Mouse (Mus musculus) heart, embryonic 15.5 days (tissue): Measurements from ENCODE around the gene Nxpe5. TPM values are rescaled to one million over a fixed set of nuclear protein-coding genes. Genes with fewer than 3 reads are reported as not detected.
"Not testable (repeated sequence)": the region's sequence is repeated elsewhere in the genome, so short reads cannot be mapped to it uniquely, and the experiment has no call there.

ENCODE experiments used
- ATAC-seq: fragments of 200-750 bp; cut with Nextera tagmentation; replicated peaks from 2 replicates; pipeline ENCODE4 v1.8.0; 2017; ENCODE audit warnings: low read depth, moderate TSS enrichment; ENCODE audit not compliant: insufficient number of reproducible peaks, insufficient read depth, low FRiP score
- H3K27ac ChIP-seq: fragments of 300-500 bp; sonication (generic); 2 replicates; pipeline ENCODE4 v1.5.1; 2015; ENCODE audit warnings: mild to moderate bottlenecking, inconsistent platforms
- H3K27me3 ChIP-seq: fragments of 300-500 bp; sonication (generic); 2 replicates; pipeline ENCODE4 v1.6.1; 2015; ENCODE audit warnings: inconsistent platforms
- H3K36me3 ChIP-seq: fragments of 300-500 bp; sonication (generic); 2 replicates; pipeline ENCODE4 v1.6.1; 2015; ENCODE audit warnings: mild to moderate bottlenecking, inconsistent platforms
- H3K4me1 ChIP-seq: fragments of 300-500 bp; sonication (generic); replicated peaks from 2 replicates; pipeline ENCODE4 v1.6.1; 2015; ENCODE audit warnings: inconsistent platforms
- H3K4me2 ChIP-seq: fragments of 300-500 bp; sonication (generic); 2 replicates; pipeline ENCODE4 v1.6.1; 2015; ENCODE audit warnings: inconsistent platforms, mild to moderate bottlenecking, moderate library complexity
- H3K4me3 ChIP-seq: fragments of 300-500 bp; sonication (generic); 2 replicates; pipeline ENCODE4 v1.5.1; 2015; ENCODE audit warnings: mild to moderate bottlenecking, inconsistent platforms
- H3K9ac ChIP-seq: fragments of 300-500 bp; sonication (generic); 2 replicates; pipeline ENCODE4 v1.6.1; 2015; ENCODE audit warnings: mild to moderate bottlenecking, inconsistent platforms
- H3K9me3 ChIP-seq: fragments of 300-500 bp; sonication (generic); replicated peaks from 2 replicates; pipeline ENCODE4 v1.6.1; 2016; ENCODE audit warnings: inconsistent platforms
- WGBS: fragments of 180-500 bp; shearing (Covaris S2); methylation state at CpG from one replicate; pipeline ENCODE4 v1.1.7; 2015; ENCODE audit warnings: mixed read lengths; 5-methylcytosine and 5-hydroxymethylcytosine counted together
- polyA plus RNA-seq: library from polyadenylated mRNA; unstranded; fragments of >200 nt; fragmentation: Nextera tagmentation; extraction: Ambion mirVana; gene quantifications from 2 replicates; pipeline ENCODE4 v1.2.1, GENCODE M21; 2015

The Nxpe5 gene
- polyA plus RNA-seq, 1 experiment from 2014 or later = not detected

DNA sequence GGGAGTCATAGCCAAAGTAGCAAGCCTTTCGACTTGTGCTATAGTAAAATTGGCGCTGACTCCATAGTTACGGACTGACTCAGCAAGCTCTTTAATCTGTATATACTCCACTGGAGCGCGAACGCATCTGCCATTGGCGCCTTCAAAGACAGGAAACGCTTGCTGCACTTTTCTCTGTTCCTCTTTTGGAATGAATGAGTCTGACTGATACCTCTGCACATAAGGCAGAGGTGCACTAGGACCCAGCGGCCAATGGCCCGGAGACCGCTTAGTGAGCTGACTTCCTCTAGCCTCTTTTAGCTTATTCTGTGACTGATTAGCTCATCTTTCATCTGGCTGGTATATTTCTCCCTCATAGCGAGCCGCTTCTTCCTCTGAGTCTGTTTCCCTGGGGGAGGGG is 9.1 kb upstream of the Nxpe5 start:
- not testable (repeated sequence) for H3K27me3 ChIP-seq, H3K4me3 ChIP-seq, ATAC-seq, H3K9ac ChIP-seq, H3K27ac ChIP-seq, H3K4me2 ChIP-seq, H3K9me3 ChIP-seq, H3K4me1 ChIP-seq, H3K36me3 ChIP-seq
- 92% methylated on average over 13 of the region's 13 CpGs for WGBS

DNA sequence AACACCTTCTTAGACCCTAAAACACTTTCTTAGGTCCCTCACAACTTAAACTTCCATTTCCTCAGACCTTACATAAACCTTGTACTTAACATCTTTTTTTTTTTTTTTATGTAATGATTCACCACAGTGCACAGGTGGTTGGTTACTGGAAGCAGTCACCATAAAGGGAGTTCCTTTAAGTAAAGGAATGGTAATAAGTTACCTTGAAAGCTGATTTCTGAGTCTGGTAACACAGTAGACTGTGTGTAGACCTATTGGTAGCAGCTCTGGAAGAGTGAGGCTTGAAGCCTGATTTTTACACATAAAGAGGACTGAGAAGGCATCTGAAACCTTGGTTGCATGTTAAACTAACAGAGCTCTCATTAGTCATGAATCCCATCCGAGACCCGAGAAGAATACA is 5.8 kb upstream of the Nxpe5 start:
- WGBS = 41% methylated on average over 2 of the region's 2 CpGs
- ATAC-seq = no peak
- no peaks in the 10 kb centered on the region for H3K36me3 ChIP-seq
- no peak overlapping the region for H3K4me3 ChIP-seq
- H3K27ac ChIP-seq = no peak overlapping the region
- H3K9me3 ChIP-seq = no peaks in the 10 kb centered on the region
- H3K4me1 ChIP-seq = no peaks in the 10 kb centered on the region
- no peaks in the 10 kb centered on the region for H3K27me3 ChIP-seq
- H3K9ac ChIP-seq = no peak overlapping the region
- H3K4me2 ChIP-seq = no peak overlapping the region

DNA sequence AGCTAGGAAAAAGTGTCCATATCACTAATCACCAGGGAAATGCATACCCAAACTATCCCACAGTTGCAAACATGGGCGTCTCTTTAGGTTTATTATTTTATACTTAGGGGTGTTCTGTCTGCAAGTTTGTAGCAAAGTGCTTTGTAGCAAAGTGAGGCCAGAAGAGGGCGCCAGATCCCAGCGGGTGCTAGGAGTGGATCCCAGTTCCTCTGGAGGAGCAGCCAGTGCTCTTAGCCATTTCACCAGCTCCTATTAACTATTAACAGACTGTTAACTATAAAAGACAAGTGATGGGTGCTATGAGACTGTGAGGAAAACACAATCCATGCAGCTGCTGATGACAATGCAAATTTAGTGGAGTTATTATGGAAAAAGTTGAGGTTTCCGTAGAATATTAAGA is 3.6 kb upstream of the Nxpe5 start:
- ATAC-seq = no peak
- Histone ChIP-seq H3K9ac (no peak overlapping the region), H3K27ac (no peak overlapping the region), H3K27me3 (no peaks in the 10 kb centered on the region), H3K4me3 (no peak overlapping the region), H3K36me3 (no peaks in the 10 kb centered on the region), H3K4me2 (no peak overlapping the region), H3K4me1 (no peaks in the 10 kb centered on the region), H3K9me3 (no peaks in the 10 kb centered on the region)
- WGBS = 26% methylated on average over 4 of the region's 4 CpGs

DNA sequence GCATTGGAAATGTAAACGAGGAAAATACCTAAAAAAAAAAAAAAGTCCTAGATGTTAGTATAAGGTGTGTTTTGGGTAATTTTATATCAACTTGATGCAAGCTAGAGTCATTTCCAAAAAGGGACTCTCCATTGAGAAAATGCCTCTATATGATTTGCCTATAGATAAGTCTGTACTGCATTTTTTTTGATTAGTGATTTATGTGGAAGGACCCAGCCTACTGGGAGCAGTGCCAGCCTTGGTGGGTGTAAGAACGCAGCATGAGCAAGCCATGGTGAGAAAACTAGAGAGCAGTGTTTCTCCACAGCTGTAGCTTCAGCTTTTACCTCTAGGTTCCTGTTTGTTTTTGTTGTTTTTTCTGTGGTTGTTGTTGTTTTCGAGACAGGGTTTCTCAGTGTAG is 2.4 kb upstream of the Nxpe5 start:
- H3K27me3 ChIP-seq = no peaks in the 10 kb centered on the region
- ATAC-seq = no peak
- no peak overlapping the region for H3K4me3 ChIP-seq
- H3K4me2 ChIP-seq = no peak overlapping the region
- H3K9me3 ChIP-seq = no peaks in the 10 kb centered on the region
- H3K36me3 ChIP-seq = no peaks in the 10 kb centered on the region
- H3K27ac ChIP-seq = no peak overlapping the region
- 37% methylated on average over 3 of the region's 3 CpGs for whole genome bisulfite sequencing
- no peak overlapping the region for H3K9ac ChIP-seq
- no peaks in the 10 kb centered on the region for H3K4me1 ChIP-seq

DNA sequence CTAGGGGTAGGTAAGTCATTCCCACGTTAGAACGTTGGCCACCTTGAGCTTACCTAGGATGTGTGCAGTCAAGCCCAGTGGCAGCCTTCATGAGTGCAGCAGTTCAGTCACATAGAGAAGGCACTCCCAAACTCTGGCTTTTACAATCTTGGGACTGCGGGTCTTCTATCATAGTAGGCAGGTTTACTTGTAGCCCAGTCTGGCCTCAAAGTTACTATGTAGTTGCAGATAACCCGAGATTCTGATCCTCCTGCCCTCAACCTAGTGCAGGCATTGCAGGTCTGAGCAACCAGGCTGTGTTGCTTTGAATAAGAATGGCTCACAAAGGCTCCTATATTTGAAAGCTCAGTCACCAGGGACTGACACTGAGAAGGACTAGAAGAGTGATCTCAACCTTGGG is 793 bp downstream of the Nxpe5 start:
- no peak for ATAC-seq
- no peak overlapping the region for H3K4me3 ChIP-seq
- H3K9me3 ChIP-seq = no peaks in the 10 kb centered on the region
- no peaks in the 10 kb centered on the region for H3K36me3 ChIP-seq
- no peak overlapping the region for H3K4me2 ChIP-seq
- no peak overlapping the region for H3K9ac ChIP-seq
- H3K27me3 ChIP-seq = no peaks in the 10 kb centered on the region
- H3K27ac ChIP-seq = no peak overlapping the region
- no peaks in the 10 kb centered on the region for H3K4me1 ChIP-seq
- WGBS = 69% methylated on average over 4 of the region's 4 CpGs

DNA sequence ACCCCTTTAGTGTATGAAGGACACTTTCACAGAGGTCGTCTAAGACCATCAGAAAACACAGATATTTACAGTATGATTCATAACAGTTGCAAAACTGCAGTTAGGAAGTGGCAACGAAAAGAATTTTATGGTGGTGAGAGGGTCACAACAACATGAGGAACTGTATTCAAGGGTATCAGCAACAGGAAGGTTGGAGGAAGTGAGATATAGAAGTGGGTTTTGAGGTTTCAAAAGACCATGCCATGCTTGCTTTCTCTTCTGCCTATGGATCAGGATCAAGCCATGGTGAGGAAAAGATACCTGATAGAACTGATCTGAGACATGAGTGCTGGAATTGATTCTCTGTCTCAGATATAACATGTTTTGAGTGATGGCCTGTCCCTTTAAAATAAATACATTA is 1.7 kb downstream of the Nxpe5 start:
- ATAC-seq = no peak
- Histone ChIP-seq H3K27ac (no peak overlapping the region), H3K9me3 (no peaks in the 10 kb centered on the region), H3K9ac (no peak overlapping the region), H3K27me3 (no peaks in the 10 kb centered on the region), H3K36me3 (no peaks in the 10 kb centered on the region), H3K4me2 (no peak overlapping the region), H3K4me3 (no peak overlapping the region), H3K4me1 (no peaks in the 10 kb centered on the region)
- 46% methylated on average over 2 of the region's 2 CpGs for WGBS

DNA sequence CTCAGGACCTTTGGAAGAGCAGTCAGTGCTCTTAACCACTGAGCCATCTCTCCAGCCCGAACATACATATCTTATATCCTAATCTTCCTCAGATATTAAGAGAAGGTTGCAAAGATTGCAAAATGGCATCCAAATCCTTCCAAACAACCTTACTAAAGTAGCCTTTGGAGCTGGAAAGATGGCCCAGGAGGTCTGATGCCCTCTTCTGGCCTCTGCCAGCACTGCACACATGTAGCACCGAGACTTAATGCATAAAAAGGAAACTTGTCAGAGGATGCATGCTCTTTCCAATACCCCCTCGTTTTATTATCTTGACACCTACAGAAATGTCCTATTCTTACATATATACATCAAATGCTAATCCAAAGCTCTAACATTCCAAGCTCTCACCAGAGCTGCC is 2.3 kb downstream of the Nxpe5 start:
- Histone ChIP-seq H3K4me1 (no peaks in the 10 kb centered on the region), H3K4me3 (no peak overlapping the region), H3K36me3 (no peaks in the 10 kb centered on the region), H3K27me3 (no peaks in the 10 kb centered on the region), H3K4me2 (no peak overlapping the region), H3K9me3 (no peaks in the 10 kb centered on the region), H3K9ac (no peak overlapping the region), H3K27ac (no peak overlapping the region)
- ATAC-seq = no peak
- WGBS = 47% methylated on average over 3 of the region's 3 CpGs

DNA sequence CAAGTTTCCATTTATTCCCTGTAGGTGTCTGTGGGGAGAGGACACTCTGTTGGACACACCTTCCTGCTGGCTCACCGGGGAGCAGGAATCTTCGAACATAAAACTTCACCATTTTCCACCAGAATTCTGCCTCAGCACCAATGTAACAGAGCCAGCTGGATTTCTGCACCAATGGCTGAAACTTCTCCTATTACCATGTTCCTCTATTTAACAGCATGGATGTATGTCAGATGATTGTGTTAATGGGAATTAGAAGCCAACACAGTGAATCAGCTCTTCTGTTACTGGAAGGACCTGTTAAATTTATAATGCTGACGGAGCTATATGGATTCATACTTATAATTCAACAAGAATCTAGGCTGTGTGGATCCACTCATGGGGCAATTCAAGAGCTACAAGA is 3.8 kb downstream of the Nxpe5 start:
- Histone ChIP-seq H3K9ac (no peak overlapping the region), H3K4me3 (no peak overlapping the region), H3K27ac (no peak overlapping the region), H3K36me3 (no peaks in the 10 kb centered on the region), H3K4me1 (no peaks in the 10 kb centered on the region), H3K27me3 (no peaks in the 10 kb centered on the region), H3K4me2 (no peak overlapping the region), H3K9me3 (no peaks in the 10 kb centered on the region)
- ATAC-seq = no peak
- WGBS = 82% methylated on average over 3 of the region's 3 CpGs

DNA sequence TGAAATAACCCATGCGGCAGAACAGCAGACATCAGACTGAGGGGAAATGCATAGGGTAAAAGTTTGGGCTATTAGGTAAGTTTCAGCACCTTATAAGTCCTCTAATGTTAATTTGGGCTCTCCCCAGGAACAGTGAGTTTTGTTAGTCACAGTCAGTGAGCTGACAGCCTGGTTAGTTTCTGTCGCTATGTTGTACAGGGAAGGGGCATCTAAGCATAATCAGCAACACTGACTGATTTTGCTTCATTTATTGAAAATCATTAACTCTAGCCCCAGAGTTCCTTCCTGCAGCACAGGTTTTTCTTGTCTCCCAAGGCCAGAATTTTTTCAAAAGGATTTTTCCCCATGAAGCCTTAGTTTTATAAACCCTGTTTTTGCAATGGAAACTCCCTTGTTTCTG is 8.1 kb downstream of the Nxpe5 start:
- H3K9ac ChIP-seq = no peak overlapping the region
- H3K4me1 ChIP-seq = no peaks in the 10 kb centered on the region
- no peaks in the 10 kb centered on the region for H3K9me3 ChIP-seq
- H3K4me3 ChIP-seq = no peak overlapping the region
- H3K27me3 ChIP-seq = no peaks in the 10 kb centered on the region
- no peak for ATAC-seq
- H3K36me3 ChIP-seq = no peaks in the 10 kb centered on the region
- no peak overlapping the region for H3K4me2 ChIP-seq
- no peak overlapping the region for H3K27ac ChIP-seq
- 79% methylated on average over 2 of the region's 2 CpGs for WGBS

DNA sequence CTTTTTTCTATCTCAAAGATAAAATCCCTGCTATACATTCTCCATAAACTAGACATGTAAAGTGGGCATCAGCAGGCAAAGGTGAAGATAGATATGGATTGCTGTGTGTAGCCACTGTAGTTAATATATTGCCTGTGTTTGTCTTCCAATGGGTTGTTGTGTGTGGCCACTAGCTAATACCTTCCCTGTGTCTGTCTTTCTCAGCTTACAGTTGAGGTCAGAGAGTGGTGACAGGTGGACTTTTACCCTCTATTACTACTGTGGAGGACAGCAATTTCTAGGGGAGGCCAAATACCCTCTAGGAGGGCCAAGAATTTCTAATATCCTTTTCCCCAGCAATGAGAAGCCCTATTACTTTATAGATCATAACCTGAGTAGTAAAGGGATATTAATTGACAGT is 8.5 kb downstream of the Nxpe5 start:
- Histone ChIP-seq H3K27ac (no peak overlapping the region), H3K36me3 (no peaks in the 10 kb centered on the region), H3K4me1 (no peaks in the 10 kb centered on the region), H3K4me2 (no peak overlapping the region), H3K9ac (no peak overlapping the region), H3K9me3 (no peaks in the 10 kb centered on the region), H3K4me3 (no peak overlapping the region), H3K27me3 (no peaks in the 10 kb centered on the region)
- ATAC-seq = no peak

DNA sequence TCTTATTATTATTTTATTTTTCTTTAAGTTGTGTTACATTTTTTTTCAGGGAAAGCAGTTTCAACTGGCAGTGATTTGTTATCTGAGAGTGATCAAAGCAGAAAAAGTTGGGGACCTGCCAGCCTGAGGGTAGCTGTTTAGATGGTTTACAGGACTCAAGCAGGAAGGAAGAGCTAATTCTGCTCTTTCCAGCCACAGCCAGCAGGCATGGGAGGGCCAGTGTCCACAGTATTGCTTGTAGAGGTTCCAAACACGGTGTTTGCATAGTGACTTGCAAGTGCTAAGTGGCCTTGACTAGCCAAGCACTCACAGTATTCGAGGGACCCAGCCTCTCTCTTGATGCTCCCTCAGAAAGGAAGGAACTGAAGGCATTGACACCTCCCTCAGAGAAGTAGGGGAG is 15.8 kb downstream of the Nxpe5 start:
- Histone ChIP-seq H3K27me3 (no peaks in the 10 kb centered on the region), H3K4me2 (no peak overlapping the region), H3K27ac (no peak overlapping the region), H3K36me3 (no peaks in the 10 kb centered on the region), H3K4me1 (no peaks in the 10 kb centered on the region), H3K4me3 (no peak overlapping the region), H3K9me3 (no peaks in the 10 kb centered on the region), H3K9ac (no peak overlapping the region)
- ATAC-seq = no peak
- 28% methylated on average over 2 of the region's 2 CpGs for WGBS

DNA sequence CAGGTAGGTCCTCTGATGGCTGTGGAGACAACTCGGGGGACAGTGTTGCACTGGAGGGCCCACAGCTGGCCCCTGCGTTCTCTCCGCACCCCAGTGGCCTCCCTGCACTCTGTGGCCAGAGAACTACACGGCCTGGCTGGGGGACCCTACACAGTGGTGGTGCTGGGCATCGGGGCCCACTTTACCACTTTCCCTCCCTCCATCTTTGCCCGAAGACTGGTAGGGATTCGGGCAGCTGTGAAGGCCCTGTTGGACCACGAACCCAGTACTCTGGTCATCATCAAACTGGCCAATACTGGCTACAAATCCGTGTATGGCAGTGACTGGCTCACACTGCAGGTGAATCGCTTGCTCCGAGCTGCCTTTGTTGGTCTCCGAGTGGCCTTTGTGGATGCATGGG is 25.4 kb downstream of the Nxpe5 start:
- Histone ChIP-seq H3K9me3 (no peaks in the 10 kb centered on the region), H3K9ac (no peak overlapping the region), H3K36me3 (no peaks in the 10 kb centered on the region), H3K27me3 (no peaks in the 10 kb centered on the region), H3K4me2 (no peak overlapping the region), H3K4me1 (peaks cover 7% of the 10 kb centered on the region), H3K4me3 (no peak overlapping the region), H3K27ac (no peak overlapping the region)
- ATAC-seq = no peak
- 81% methylated on average over 12 of the region's 12 CpGs for WGBS

DNA sequence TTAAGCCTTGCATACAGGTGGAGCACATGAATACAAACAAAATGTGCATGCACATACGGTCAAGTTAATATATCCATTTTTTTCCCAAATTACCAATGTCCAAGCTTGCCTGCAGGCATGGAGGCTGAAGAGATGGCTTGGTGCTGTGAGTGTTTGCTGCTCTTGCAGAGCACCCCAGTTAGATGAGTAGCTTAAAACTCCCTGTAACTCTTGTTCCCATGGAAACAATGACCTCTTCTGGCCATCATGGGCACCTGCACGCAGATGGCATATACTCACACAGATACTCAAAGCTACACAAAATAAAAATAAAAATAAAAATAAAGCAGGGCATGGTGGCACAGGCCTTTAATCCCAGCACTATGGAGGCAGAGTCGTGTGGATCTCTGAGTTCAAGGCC is 27.4 kb downstream of the Nxpe5 start:
- WGBS = 85% methylated on average over 3 of the region's 3 CpGs
- H3K9ac ChIP-seq = no peak overlapping the region
- ATAC-seq = no peak

More for the DNA sequence above, 27.4 kb downstream of the Nxpe5 start:
- Histone ChIP-seq H3K4me1 (peaks cover 14% of the 10 kb centered on the region), H3K36me3 (no peaks in the 10 kb centered on the region), H3K27me3 (no peaks in the 10 kb centered on the region), H3K9me3 (no peaks in the 10 kb centered on the region), H3K4me2 (no peak overlapping the region), H3K4me3 (no peak overlapping the region), H3K27ac (no peak overlapping the region)
